Mouse (Mus musculus) telencephalon, adult 2 months (tissue): ENCODE data around the gene Ube2s.
"Not testable (repeated sequence)": the region's sequence is repeated elsewhere in the genome, so short reads cannot be mapped to it uniquely, and the experiment has no call there.

ENCODE experiments used
- DNase-seq: peaks from one replicate; pipeline ENCODE4 v3.0.0-alpha.2; 2011; ENCODE audit warnings: low read depth, low spot score

Ube2s gene

DNA sequence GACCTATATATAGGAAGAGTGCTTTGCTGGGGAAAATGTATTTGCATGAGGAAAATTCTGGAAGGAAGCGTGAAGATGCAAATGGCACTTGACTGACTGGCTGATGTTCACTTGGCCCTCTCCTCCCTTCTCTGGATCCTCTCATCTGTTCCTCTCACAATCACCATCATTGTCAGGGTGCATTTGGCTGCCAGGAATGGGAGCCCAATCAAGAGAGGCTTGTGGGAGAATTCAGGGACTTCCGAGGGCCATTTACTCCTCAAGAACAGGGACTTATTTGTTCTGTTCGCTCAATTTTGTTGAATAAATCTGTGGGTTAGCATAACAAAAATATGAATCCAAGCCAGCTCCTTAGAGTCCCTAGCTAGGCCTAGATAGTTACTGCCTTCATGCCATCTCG lies 9.3 kb upstream of the Ube2s start:
- DNase-seq = peak; percentile 70

DNA sequence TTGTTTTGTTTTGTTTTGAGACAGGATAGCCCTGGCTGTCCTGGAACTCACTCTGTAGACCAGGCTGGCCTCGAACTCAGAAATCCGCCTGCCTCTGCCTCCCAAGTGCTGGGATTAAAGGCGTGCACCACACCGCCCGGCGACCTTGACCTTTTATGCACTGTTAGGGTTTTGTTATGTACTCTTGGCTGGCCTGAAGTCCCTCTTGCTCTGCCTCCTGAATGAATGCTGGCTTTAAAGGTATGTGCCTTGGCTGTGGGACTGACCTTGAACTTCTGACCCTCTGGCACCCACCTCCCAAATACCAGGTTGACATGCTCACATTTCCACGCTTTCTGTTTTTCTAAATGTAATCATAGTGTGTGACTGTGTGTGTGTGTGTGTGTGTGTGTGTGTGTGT lies 8.5 kb upstream of the Ube2s start:
- not testable (repeated sequence) for DNase-seq

DNA sequence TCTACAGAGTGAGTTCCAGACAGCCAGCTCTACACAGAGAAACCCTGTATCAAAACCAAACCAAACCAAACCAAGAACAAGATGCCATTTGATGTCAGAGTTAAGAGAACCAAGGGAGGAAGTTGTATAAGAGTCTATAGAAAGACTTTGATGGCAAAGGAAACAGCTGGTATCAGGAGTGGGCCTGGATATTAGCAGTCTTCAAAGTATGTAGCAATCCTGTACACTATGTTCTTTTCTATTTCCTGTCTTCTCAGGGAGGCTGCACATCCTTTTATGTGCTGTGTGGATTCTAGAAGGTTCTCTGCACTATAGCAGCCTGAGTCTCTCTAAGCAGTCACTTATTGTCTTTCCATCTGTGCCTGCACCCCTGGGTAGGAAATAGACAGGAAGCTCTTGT lies 4.2 kb upstream of the Ube2s start:
- DNase-seq = no peak

DNA sequence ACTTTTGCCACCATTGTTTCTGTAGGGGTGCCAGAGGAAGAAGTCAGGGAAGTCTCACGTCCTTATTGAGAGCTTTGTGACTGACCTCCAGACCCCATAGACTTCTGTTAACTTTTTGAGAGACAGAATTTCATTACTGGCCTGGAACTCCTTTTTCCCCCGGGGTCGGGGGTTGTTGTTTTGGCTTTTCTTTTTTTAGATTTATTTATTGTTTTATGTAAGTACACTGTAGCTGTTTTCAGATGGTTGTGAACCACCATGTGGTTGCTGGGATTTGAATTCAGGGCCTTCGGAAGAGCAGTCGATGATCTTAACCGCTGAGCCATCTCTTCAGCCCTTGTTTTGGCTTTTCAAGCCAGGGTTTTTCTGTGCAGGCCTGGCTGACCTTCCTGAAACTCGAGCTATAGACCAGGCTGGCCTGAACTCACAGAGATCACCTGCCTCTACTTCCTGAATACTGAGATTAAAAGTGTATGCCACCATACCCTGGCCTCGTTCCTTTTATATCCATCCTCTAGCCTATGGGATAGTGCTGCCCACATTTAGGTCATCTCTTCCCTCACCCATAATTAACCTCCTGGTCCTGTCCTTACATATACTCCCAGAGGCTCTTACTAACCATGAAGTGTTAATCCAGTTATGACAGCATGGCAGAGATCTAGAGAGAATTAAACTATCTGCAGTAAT lies 858 bp upstream of the Ube2s start:
- no peak for DNase-seq

DNA sequence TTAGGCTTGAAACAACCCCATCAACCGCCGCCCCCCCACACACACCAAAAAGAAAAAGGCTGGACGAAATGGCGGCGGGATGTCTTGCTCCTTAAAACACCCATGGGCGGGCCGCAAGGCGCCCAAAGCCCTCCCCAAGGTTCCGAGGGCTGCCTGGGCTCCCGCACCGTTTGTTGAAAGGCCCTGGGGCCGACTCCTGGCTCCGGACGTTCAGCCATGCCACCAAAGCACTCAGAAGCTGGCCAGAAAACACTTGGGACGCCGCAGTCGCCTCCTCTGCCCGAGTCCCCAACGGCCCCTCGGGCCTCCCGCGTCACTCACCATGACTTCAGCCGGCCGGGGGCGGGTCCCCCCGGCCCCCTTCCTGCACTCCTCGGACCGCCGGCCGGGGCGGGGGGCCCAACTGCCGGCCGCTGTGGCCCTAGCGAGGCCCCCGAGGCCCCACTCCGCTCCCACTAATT lies 518 bp downstream of the Ube2s start:
- no peak for DNase-seq

DNA sequence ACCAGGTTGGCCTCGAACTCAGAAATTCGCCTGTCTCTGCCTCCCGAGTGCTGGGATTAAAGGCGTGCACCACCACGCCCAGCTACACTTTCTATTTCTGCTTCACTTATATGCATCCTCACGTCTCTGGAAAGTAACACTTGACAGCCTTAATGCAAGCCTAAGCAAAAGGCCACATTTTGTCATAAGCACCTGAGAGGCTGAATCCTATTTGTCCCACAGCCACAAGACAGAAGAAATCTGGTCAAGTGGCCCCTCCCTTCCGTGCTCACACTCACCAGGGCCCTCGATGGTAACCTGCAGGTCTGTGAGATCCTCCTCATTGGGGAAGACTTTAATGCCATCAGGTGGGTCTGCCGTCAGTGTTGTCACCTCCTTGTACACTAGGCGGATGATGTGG lies 1.3 kb downstream of the Ube2s start:
- not testable (repeated sequence) for DNase-seq

DNA sequence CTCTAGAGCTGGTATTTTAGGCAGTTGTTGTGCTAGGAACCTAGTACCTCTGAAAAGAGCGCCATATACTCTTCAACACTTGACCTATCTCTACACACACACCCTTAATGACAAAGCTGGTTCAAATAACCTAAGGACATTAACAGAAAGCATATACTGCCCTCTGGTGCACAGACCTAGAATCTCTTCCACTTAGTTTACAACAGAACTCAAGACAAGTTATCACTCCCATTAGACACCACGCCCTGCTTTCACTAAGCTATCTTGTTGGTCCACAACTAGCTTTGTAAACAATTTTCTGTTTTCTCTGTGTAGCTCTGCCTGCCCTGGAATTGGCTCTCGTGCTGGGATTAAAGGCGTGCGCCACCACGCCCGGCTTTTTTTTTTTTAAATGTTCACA lies 5.7 kb downstream of the Ube2s start:
- no peak for DNase-seq

DNA sequence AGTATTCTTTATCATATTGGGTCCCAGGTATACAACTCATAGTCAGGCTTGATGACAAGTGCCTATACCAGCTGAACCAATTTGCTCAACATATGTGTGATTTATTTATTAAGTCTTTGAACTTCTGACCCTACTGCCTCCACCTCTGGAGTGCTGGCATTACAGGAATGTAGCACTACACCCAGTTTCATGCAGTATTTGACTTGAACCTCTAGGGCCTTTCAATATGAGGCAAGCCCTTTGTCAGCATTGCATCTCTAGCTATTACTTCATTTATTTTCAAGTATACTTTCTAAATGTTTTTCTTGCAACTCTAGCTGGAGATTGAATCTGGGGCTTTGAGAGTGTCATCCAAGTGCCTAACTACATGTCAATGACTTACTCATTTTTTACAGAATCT lies 10.1 kb downstream of the Ube2s start:
- DNase-seq = no peak

DNA sequence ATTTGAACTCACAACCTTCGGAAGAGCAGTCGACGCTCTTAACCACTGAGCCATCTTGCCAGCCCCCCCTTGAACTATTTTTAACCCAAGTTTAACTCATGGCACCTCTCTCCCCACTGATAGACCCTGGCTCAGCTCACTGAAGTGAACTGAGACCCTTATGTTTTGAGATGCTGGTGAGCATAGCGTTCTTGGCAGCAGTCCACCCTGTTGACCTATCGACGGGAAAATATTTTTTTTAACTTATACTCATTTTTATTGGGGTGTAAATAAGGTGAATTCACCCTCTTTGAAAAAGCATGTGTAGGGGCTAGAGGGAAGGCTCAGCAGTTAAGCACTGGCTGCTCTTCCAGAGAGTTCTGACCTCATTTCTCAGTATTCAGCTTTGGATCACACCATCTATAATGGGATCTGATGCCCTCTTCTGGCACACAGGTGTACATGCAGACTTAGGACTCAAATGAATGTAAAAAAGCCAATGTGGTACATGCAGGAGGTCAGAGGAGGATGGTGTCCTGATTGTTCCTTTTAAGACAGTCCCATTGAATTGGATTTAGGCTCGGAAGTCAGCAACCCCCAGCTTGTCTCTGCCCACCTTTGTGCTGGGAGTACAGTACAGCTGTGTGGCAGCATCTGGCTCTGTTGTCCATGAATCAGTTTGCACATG lies 16.5 kb downstream of the Ube2s start:
- DNase-seq = no peak

DNA sequence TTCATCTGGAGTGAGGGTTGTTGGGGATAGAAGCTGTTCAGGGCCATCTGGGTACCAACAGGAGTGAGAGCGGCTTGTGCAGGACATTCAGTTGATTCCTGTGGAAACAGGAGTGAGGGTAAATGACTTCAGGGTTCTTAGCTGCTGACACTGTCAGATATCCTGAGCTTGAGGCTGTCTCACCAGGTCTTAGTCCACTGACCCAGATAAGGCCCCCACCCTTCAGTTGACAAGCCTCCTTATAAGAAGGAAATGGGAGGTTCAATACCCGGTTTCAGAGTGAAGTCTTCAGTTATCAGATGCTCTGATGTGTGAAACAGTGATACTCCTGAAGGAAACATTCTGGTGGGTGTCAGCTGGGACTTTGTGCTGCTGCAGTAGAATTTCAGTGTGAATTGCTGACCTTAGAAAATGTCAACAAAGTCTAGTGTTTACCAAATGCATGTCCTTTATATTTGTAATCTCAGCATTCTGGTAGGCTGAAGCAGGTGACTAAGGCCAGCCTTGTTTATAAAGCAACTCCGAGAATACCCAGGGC lies 17.7 kb downstream of the Ube2s start:
- DNase-seq = no peak

DNA sequence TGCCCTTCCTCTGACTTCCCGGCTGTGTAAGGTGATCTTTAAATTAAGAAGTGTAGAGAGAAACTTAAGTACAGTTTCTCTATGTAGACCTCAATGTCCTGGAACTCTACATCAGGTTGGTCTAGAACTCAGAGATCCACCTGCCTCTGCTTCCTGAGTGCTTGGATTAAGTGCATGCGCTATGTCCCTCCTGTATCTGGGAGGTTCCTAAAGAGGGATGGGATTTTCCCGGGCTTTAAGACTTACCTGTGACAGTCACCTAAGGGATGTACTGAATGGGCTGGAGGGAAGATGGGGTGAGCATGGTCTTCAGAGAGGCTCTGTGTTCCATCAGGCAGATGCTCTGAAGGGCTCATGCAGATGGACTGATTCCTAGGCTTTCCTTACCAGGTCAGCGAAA lies 18.7 kb downstream of the Ube2s start:
- DNase-seq = no peak

DNA sequence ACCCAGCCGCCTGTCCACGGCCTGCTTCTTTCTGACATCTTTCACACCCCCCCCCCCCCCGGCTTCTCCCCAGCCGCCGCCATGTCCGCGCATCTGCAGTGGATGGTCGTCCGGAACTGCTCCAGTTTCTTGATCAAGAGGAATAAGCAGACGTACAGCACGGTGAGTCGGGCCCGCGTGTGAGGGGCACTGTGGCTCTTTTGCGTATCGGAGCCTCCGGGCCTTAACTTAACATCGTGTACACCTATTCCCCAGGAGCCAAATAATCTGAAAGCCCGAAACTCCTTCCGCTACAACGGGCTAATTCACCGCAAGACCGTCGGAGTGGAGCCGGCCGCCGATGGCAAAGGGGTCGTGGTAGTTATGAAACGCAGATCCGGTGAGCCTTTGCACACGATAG lies 19.1 kb downstream of the Ube2s start:
- not testable (repeated sequence) for DNase-seq

DNA sequence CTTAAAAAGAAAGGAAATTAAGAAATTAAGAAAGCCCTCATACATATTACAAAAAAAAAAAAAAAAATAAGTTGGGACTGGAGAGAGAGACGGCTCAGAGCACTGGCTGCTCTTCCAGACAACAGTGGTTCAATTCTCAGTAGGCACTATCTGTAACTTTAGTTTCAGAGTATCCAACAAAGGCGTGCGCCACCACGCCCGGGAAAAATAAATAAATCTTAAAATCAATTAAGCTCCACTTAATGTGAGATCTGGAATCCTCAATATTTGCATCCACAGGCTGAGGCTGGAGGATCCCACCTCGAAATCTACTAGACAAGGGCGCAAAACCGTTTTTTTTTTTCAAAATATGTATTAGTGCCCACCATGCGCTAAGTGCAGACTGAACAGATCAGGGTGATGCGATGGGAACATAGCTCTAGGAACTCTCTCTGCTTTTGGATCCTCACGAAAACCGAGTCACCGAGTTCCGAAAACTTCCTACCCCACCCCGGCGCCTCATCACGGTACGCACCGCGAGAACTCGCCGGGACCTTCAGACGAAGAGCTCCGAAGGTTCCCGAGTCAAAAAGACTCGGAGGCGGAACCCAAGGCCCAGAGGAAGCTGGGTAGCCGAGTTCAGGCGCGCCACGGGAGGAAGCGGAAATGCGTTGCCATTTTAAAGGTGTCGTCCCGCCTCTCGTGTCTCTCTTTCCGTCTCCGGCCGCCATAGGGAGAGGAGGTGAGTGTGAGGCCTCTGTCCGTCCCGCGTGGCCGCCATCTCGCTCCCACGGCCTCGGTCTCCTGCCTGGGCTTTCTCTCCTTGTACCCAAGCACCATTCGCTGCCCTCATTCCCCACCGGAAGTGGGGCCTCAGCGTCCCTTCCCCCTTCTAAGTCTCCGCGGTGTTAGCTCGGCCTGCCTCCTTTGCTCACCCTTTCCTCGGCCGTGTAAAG lies 19.8 kb downstream of the Ube2s start, which contains the start of gene Rpl28:
TSS of gene Rpl28 (plus strand) at position 597 of the 935 bp plus-strand sequence.
- DNase-seq = peak; percentile 94

DNA sequence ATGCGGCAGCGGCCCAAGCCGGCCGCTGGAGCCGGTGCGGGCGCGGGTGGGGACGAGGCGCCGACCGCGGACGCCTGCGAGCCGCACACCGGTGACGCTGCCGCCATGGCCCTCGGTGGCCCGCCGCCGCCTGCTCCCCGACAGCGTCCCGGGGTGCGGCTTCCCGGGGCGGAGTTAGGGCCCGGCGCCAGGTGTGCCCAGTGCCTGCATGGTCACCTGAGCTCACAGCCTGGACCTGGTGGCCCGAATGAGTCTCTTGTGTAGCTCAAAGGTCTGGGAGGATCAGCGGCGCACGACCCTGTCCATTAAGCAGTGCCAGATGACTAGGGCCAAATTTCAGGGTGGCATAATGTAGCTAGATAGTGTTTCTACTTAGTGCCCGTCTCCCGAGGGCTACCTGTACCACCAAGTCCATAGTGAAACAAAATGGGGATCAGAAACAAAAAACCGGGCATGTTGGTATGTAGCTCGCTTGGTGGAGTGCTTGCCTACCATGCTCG lies 22.9 kb downstream of the Ube2s start, which contains the start of gene Tmem238:
TSS of gene Tmem238 (minus strand) at position 221 of the 500 bp plus-strand sequence.
- DNase-seq = no peak

DNA sequence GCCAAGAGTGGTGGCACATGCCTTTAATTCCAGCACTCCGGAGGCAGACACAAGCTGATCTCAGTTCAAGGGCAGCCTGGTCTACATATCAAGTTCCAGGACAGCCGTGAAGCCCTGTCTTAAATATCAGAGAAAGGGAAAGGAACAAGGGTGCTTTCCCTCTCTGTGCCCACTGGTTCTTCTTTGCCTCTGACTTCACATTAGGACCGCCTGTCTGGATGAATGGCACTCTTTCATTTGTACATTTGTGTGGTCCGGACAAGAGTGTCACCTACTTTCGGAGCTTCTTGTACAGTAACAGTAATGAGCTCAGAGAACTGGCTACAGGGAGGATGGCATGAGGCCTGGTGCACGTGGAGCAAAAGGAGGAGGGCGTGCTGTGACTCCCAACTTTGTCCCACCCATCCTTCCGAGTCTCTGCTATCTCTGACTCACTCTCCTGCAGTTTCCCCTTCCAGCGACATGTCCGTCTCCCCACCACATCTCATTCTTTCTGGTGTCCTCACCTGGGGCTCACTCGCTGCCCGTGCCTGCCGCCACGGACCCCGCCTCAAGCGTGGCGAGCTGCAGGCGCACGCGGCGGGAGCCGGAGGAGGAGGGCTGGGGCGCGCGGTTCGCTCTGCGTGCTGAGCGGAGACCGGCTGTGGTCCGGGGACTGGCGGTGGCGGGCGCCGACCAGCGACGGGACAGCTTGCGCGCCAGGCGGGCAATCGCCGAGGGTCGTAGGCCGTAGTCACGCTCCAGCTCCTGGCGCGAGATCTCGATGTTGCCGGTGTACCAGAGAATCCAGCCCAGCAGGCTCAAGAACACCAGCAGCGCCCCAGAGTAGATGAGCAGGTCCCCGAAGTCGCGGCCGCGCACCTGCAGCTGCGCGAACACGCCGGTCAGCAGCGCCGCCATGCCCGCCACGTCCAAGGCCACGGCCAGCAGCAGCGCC lies 23.6 kb downstream of the Ube2s start:
- no peak for DNase-seq

DNA sequence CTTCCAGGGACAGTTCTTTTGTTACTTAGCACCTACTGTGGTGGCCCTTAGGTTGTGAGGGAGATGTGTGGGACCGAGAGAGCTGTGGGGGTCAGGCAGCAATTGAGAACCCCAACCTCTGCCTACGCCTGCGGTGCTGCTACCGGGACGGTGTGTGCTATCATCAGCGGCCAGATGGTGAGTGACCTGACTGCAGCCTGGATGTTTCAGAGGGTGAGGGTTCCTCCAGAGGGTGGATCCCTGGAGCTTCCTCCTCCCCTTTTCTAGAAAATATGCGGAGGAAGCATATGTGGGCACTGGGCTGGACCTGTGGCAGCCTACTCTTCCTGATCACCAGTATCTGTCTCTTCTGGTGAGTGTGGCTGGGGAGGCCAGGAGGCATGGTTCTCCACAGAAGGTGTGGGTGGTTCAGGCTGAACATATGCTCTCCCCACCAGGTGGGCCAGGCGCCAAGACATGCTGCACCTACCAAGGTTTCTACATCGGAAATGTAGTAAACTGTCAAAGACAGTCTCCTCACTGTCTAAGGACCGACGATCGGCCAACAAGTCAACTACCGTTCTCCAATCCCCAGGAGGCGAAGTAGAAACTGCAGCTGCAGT lies 28.6 kb downstream of the Ube2s start:
- no peak for DNase-seq

DNA sequence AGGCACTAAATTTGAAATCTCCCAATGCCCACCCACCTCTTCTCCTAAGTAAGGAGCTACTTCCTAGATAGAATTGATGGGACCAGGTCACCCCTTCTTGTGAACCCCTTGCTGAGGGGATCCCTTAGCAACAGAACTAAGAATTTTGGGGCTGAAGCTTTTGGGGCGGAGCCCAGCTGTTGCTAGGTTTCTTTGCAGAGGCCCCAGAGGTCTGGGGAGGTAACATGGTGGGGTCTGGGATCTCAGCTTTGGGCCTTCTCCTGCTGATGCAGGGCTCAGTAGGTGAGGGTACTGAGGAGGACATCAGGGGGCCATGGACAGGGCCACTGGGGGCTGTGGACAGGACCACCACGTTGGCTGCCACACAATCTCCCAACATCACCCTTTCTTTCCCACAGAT lies 29.6 kb downstream of the Ube2s start, which contains the start of the genes Il11 and Tmem190:
TSS of gene Il11 (minus strand) at position 101 of the 400 bp plus-strand sequence.
TSS of gene Tmem190 (plus strand) at position 179 of the 400 bp plus-strand sequence.
- DNase-seq = no peak

DNA sequence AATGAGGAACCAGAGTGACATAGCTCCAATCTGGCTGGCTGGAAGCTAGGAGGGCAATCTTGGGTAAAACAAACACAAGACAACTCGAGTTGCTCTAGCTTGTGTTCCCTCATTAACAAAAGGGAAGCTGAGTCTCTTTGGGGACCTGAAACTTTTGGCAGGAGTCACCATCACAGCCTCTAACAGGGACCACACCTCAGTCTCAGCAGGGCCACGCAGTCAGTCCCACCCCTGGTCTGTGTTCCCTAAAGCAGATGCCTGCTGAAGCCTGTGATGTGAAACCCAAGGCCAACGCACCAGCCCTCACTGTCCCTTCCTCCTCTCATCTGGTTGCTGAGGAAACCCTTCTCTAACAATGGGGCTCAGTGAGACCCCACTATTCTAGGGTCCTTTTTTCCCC lies 30.3 kb downstream of the Ube2s start:
- DNase-seq = no peak

DNA sequence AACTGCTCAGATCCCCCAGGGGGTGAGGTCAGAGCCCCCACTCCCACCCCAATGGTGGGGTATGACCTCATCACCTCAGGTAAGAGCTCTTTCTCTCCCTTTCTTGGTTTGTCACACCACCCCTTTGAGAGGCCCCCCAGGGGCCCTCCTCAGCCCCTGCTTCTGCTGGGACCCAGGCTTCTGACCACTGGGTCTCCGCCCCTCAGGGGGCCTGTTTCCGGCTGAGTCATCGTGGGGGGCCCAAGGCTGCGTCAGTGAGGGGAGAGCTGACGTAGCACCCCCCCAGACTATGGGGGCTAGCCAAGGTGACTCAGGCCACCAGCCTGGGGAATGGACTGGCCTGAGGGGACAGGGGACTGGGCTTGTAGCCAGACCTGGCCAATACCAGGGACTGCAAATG lies 32.5 kb downstream of the Ube2s start:
- DNase-seq = no peak
